Comparison of ENCODE assay signal across 25 mouse cellular contexts in the genomic region with DNA sequence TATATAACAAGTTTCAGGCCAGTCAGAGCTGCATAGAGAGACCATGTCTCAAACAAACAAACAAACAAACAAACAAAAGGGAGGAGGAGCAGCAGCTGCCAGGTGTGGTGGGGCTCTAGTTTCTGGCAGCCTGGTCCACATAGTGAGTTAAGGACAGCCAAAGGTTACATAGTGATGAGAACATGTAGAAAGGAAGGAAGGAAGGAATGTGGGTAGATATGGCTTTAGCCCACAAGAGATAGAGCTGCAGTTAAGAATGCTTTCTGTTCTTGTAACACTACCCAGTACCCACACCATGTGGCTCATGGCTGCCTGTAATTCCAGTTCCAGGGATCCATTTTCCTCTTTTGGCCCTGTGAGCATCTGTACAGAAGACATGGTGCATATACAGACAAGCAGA.
"Had no signal": no experiment of that assay in that cellular context is flagged by ENCODE, and none has a peak within 500 bp of the region (broad histone marks: within the 10 kb centered on the region; RNA-seq: fewer than 3 reads in every experiment).

No protein-coding gene starts in this region.

- H3K27ac ChIP-seq: heart, embryonic 13.5 days; heart, embryonic 15.5 days; hindbrain, embryonic 13.5 days; hindbrain, embryonic 15.5 days; hindbrain, postnatal 0 days; kidney, embryonic 15.5 days; kidney, postnatal 0 days; limb, embryonic 13.5 days; limb, embryonic 15.5 days had no signal

- H3K9ac ChIP-seq: heart, embryonic 13.5 days; heart, embryonic 15.5 days; hindbrain, embryonic 13.5 days; kidney, embryonic 15.5 days; limb, embryonic 13.5 days; limb, embryonic 15.5 days had no signal

- H3K4me2 ChIP-seq: heart, embryonic 11.5 days; heart, embryonic 13.5 days; heart, embryonic 15.5 days; hindbrain, embryonic 13.5 days; hindbrain, embryonic 15.5 days; kidney, embryonic 15.5 days; limb, embryonic 13.5 days; limb, embryonic 15.5 days had no signal

- DNase-seq: gastrocnemius, postnatal 14 days; gastrocnemius, postnatal 36 days; heart, adult 11 months; heart, adult 2 months; heart, postnatal 14 days; heart, postnatal 36 days; kidney, adult 11 months; kidney, adult 2 months; kidney, adult 9 months; kidney, postnatal 14 days; kidney, postnatal 36 days; layer of hippocampus, adult 9-11 months; layer of hippocampus, postnatal 36 days; left cerebral cortex, postnatal 4 days had no signal

- H3K27me3 ChIP-seq: heart, embryonic 13.5 days; heart, embryonic 15.5 days; hindbrain, embryonic 13.5 days; hindbrain, embryonic 15.5 days; kidney, embryonic 15.5 days; limb, embryonic 13.5 days; limb, embryonic 15.5 days had no signal

- H3K9me3 ChIP-seq: heart, embryonic 13.5 days; heart, embryonic 15.5 days; hindbrain, embryonic 13.5 days; hindbrain, embryonic 15.5 days; kidney, embryonic 15.5 days; limb, embryonic 13.5 days; limb, embryonic 15.5 days had no signal

- H3K4me3 ChIP-seq: heart, adult 2 months; heart, embryonic 13.5 days; heart, embryonic 15.5 days; hindbrain, embryonic 13.5 days; hindbrain, embryonic 15.5 days; kidney, embryonic 15.5 days; limb, embryonic 13.5 days; limb, embryonic 15.5 days had no signal

- ATAC-seq: hindbrain, postnatal 0 days; intestine, embryonic 16.5 days had no signal
